Mouse (Mus musculus) CH12.LX (cell line): ENCODE results near the gene Lypd6. TPM values are rescaled to one million over a fixed set of nuclear protein-coding genes. Genes with fewer than 3 reads are reported as not detected.

Experiments
- DNase-seq: peaks from one replicate; pipeline ENCODE4 v3.0.0-alpha.2; 2013; ENCODE audit errors: extremely low read depth
- H3K27ac ChIP-seq: 2 replicates; pipeline ENCODE4 v1.5.1; 2012; ENCODE audit warnings: low read depth, mild to moderate bottlenecking, control low read depth, moderate library complexity; ENCODE audit not compliant: insufficient read depth
- H3K27me3 ChIP-seq: replicated peaks from 2 replicates; pipeline ENCODE3; 2012; ENCODE audit warnings: inconsistent platforms
- H3K36me3 ChIP-seq, 2 experiments: replicated peaks in 1 of 2; 2 replicates each; pipeline versions ENCODE3 to v1.6.1; 2012; ENCODE audit warnings: inconsistent platforms in 1 of 2, low read length in 1 of 2, mild to moderate bottlenecking in 1 of 2, mixed read lengths in 1 of 2, moderate library complexity in 1 of 2; ENCODE audit not compliant: control insufficient read depth in 1 of 2, insufficient read depth in 1 of 2
- H3K4me1 ChIP-seq, 2 experiments: 2 replicates each; pipeline ENCODE4 v1.6.1; 2012; ENCODE audit warnings: inconsistent platforms in 1 of 2, moderate library complexity in 1 of 2; ENCODE audit not compliant: insufficient read depth in 2 of 2, control insufficient read depth in 1 of 2
- H3K4me2 ChIP-seq: 2 replicates; pipeline ENCODE4 v1.6.1; 2012; ENCODE audit warnings: low read depth, mild to moderate bottlenecking, control low read depth; ENCODE audit not compliant: poor library complexity, insufficient read depth, severe bottlenecking
- H3K4me3 ChIP-seq, 3 experiments: fragments of 150-350 bp in 1 of 3; sonication (generic) in 1 of 3; replicated peaks in 1 of 3; 2 replicates each; pipeline versions ENCODE3 to v1.5.1; 2011 to 2012; ENCODE audit warnings: low read depth in 2 of 3, low read length in 2 of 3, mild to moderate bottlenecking in 2 of 3, moderate library complexity in 2 of 3, control low read depth in 1 of 3, improper control_type of control experiment in 1 of 3, inconsistent platforms in 1 of 3, mixed read lengths in 1 of 3; ENCODE audit not compliant: poor library complexity in 1 of 3
- H3K79me2 ChIP-seq: replicated peaks from 2 replicates; pipeline ENCODE4 v1.6.1; 2012; ENCODE audit warnings: mild to moderate bottlenecking, moderate library complexity; ENCODE audit not compliant: control insufficient read depth, poor library complexity, insufficient read depth, severe bottlenecking; ENCODE audit errors: extremely low read depth
- H3K9ac ChIP-seq: 2 replicates; pipeline ENCODE4 v1.6.1; 2012; ENCODE audit warnings: low read depth, mild to moderate bottlenecking, control low read depth, moderate library complexity; ENCODE audit not compliant: insufficient read depth
- H3K9me3 ChIP-seq: replicated peaks from 2 replicates; pipeline ENCODE3; 2012; ENCODE audit warnings: low read length, inconsistent platforms, mixed read lengths
- CTCF ChIP-seq, 2 experiments: IDR thresholded peaks in 1 of 2; conservative IDR thresholded peaks in 1 of 2; 2 replicates each; pipeline ENCODE4 v1.5.1; 2011 to 2012; ENCODE audit warnings: low read depth in 2 of 2, low read length in 2 of 2, improper control_type of control experiment in 1 of 2, inconsistent platforms in 1 of 2, mild to moderate bottlenecking in 1 of 2, moderate library complexity in 1 of 2
- EP300 ChIP-seq: IDR thresholded peaks from 2 replicates; pipeline ENCODE4 v1.6.1; 2011; ENCODE audit warnings: low read length, improper control_type of control experiment
- ETS1 ChIP-seq: conservative IDR thresholded peaks from 2 replicates; pipeline ENCODE4 v1.6.1; 2012; ENCODE audit warnings: low read depth, mild to moderate bottlenecking, inconsistent platforms, low read length, improper control_type of control experiment, moderate library complexity
- GABPA ChIP-seq: IDR thresholded peaks from 2 replicates; pipeline ENCODE4 v1.6.1; 2012; ENCODE audit warnings: low read depth, low read length, improper control_type of control experiment, inconsistent platforms; ENCODE audit not compliant: insufficient replicate concordance
- IRF4 ChIP-seq: IDR thresholded peaks from 2 replicates; pipeline ENCODE4 v1.6.1; 2014; ENCODE audit warnings: low read depth, mild to moderate bottlenecking, inconsistent platforms, low read length, improper control_type of control experiment
- MAX ChIP-seq: IDR thresholded peaks from 2 replicates; pipeline ENCODE4 v1.6.1; 2011; ENCODE audit warnings: low read length, improper control_type of control experiment
- MEF2A ChIP-seq: IDR thresholded peaks from 2 replicates; pipeline ENCODE4 v1.6.1; 2014; ENCODE audit warnings: low read depth, mild to moderate bottlenecking, inconsistent platforms, low read length, improper control_type of control experiment, borderline replicate concordance
- MYC ChIP-seq: IDR thresholded peaks from 2 replicates; pipeline ENCODE4 v1.6.1; 2011; ENCODE audit warnings: low read depth, mild to moderate bottlenecking, improper control_type of control experiment, low read length
- POLR2A ChIP-seq: IDR thresholded peaks from 2 replicates; pipeline ENCODE4 v1.6.1; 2011; ENCODE audit warnings: low read depth, mild to moderate bottlenecking, improper control_type of control experiment, low read length
- POLR2AphosphoS2 ChIP-seq: IDR thresholded peaks from 2 replicates; pipeline ENCODE4 v1.6.1; 2011; ENCODE audit warnings: low read depth, low read length, improper control_type of control experiment
- RAD21 ChIP-seq: IDR thresholded peaks from 2 replicates; pipeline ENCODE4 v1.6.1; 2011; ENCODE audit warnings: low read depth, mild to moderate bottlenecking, low read length, improper control_type of control experiment, moderate library complexity
- RCOR1 ChIP-seq: conservative IDR thresholded peaks from 2 replicates; pipeline ENCODE4 v1.6.1; 2012; ENCODE audit warnings: low read depth, mild to moderate bottlenecking, inconsistent platforms, low read length, improper control_type of control experiment
- SMC3 ChIP-seq: IDR thresholded peaks from 2 replicates; pipeline ENCODE4 v1.6.1; 2011; ENCODE audit warnings: low read depth, low read length, improper control_type of control experiment
- ZC3H11A ChIP-seq: IDR thresholded peaks from 2 replicates; pipeline ENCODE4 v1.6.1; 2012; ENCODE audit warnings: low read depth, mild to moderate bottlenecking, inconsistent platforms, low read length, improper control_type of control experiment
- ZMIZ1 ChIP-seq: IDR thresholded peaks from 2 replicates; pipeline ENCODE4 v1.6.1; 2012; ENCODE audit warnings: low read depth, mild to moderate bottlenecking, inconsistent platforms, low read length, improper control_type of control experiment
- ZNF384 ChIP-seq: IDR thresholded peaks from 2 replicates; pipeline ENCODE4 v1.6.1; 2012; ENCODE audit warnings: low read depth, low read length, improper control_type of control experiment, inconsistent platforms
- dilution Hi-C: fragments of 300-500 bp; cut with MboI; formaldehyde crosslinking; loops from 2 replicates; pipeline ENCODE4 v1.14.3; 2020; ENCODE audit warnings: low sequenced_read_pairs; ENCODE audit not compliant: extremely low pct_unique_long_range_greater_than_20kb, extremely low pct_ligation_motif_present
- in situ Hi-C: fragments of 300-500 bp; cut with MboI; formaldehyde crosslinking; loops from 3 replicates; pipeline ENCODE4 v1.14.3; 2019; ENCODE audit warnings: low sequenced_read_pairs, low pct_ligation_motif_present, low pct_unique_long_range_greater_than_20kb, mixed read lengths
- polyA plus RNA-seq: library from polyadenylated mRNA; unstranded; fragments of >175 nt; gene quantifications from 2 replicates; pipeline ENCODE4 v1.2.1, GENCODE M21; 2012; ENCODE audit warnings: low read depth; ENCODE audit not compliant: insufficient read length
- total RNA-seq, 2 experiments: library from RNA; depleted of rRNA; stranded (reverse); fragments of 300-350 nt in 1 of 2; fragments of >200 nt in 1 of 2; gene quantifications; 2 replicates each; pipeline ENCODE4 v1.2.3; 2012 to 2014

Gene Lypd6
- total and polyA plus RNA-seq, 3 experiments, result not detected

- in situ Hi-C loops (no loop called here), dilution Hi-C loops (no loop called here)
- Histone ChIP-seq H3K27ac (no peak overlapping the region), H3K4me2 (no peak overlapping the region), H3K4me3 (no peak overlapping the region), H3K9me3 (no peaks in the 10 kb centered on the region), H3K9ac (no peak overlapping the region), H3K4me1 (no peaks in the 10 kb centered on the region), H3K36me3 (no peaks in the 10 kb centered on the region), H3K79me2 (no peaks in the 10 kb centered on the region), H3K27me3 (no peaks in the 10 kb centered on the region)
- no peak for DNase-seq
- TF ChIP-seq POLR2A (no peak), MEF2A (no peak)
Observed at GRCm38 (mm10) chr2:50128322-50129277, 62.4 kb downstream of the Lypd6 start.

- Histone ChIP-seq H3K4me1 (no peaks in the 10 kb centered on the region), H3K9me3 (no peaks in the 10 kb centered on the region), H3K36me3 (no peaks in the 10 kb centered on the region), H3K4me2 (no peak overlapping the region), H3K27me3 (no peaks in the 10 kb centered on the region), H3K9ac (no peak overlapping the region), H3K4me3 (no peak overlapping the region), H3K27ac (no peak overlapping the region), H3K79me2 (no peaks in the 10 kb centered on the region)
- in situ Hi-C loops (no loop called here), dilution Hi-C loops (no loop called here)
- TF ChIP-seq SMC3, result no peak
- TF ChIP-seq POLR2A, result no peak
- TF ChIP-seq IRF4, result no peak
- no peak for TF ChIP-seq POLR2AphosphoS2
- no peak for TF ChIP-seq GABPA
- no peak for TF ChIP-seq ZMIZ1
- no peak for TF ChIP-seq EP300
- TF ChIP-seq ZC3H11A, result no peak
- no peak for TF ChIP-seq RAD21
- no peak for TF ChIP-seq RCOR1
- no peak for TF ChIP-seq ETS1
- TF ChIP-seq MYC, result no peak
- no peak for TF ChIP-seq MEF2A
- no peak for TF ChIP-seq CTCF (conservative IDR thresholded peaks at IDR 0.05 in 1 of 2, IDR thresholded peaks at IDR 0.05 in 1 of 2; ENCODE audit: low read depth in 2 of 2, low read length in 2 of 2)
- no peak for TF ChIP-seq MAX
- no peak for TF ChIP-seq ZNF384
- no peak for DNase-seq
Observed at GRCm38 (mm10) chr2:50130674-50131073, 64.4 kb downstream of the Lypd6 start.
